23 mouse cellular contexts compared by ENCODE assay signal in the genomic region with DNA sequence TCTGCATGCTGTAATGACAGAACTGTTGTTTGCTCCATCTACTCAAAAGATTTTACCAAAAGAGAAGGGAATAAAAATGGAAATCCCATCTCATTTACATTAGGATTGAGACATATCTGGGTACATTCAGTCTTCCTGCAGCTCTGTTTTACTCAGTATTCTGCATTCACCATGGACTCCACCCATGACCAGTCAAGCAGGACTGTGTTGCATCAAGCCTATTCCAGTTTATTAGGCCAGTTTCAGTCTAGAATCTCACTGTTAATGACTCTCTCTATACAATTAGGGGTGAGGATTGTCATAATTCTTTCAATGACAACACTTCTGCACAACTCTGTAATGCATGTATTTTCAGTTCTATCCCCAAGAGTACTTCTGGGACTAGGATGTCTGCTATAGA. TPM values are rescaled to one million over a fixed set of nuclear protein-coding genes. Genes with fewer than 3 reads are reported as not detected.
DNase-seq lines count a peak whose midpoint lies in the region; ATAC-seq and TF ChIP-seq lines count a peak whose summit lies in the region.
"Had no signal": no experiment of that assay in that cellular context is flagged by ENCODE, and none has a peak within 500 bp of the region (broad histone marks: within the 10 kb centered on the region; RNA-seq: fewer than 3 reads in every experiment).

No protein-coding gene starts in this region.

- intact Hi-C loops in left cerebral cortex, postnatal 36 days (cut with DNase I) = no loop called here

- H3K27me3 ChIP-seq in kidney, adult 2 months (replicated peaks; ENCODE audit: control insufficient read depth, insufficient read depth, low read length) = no peaks in the 10 kb centered on the region
- no peaks in the 10 kb centered on the region for H3K27me3 ChIP-seq in kidney, postnatal 0 days (ENCODE audit: insufficient read depth, low read length)
- H3K27me3 ChIP-seq: CH12.LX; embryonic facial prominence, embryonic 12.5 days had no signal

- no peak overlapping the region for H3K27ac ChIP-seq in kidney, adult 2 months (ENCODE audit: insufficient read depth, low read depth, low read length)
- no peak overlapping the region for H3K27ac ChIP-seq in kidney, postnatal 0 days
- H3K27ac ChIP-seq: embryonic facial prominence, embryonic 10.5 days; embryonic facial prominence, embryonic 12.5 days; forebrain, embryonic 13.5 days; forebrain, embryonic 15.5 days had no signal

- H3K9ac ChIP-seq in kidney, postnatal 0 days (ENCODE audit: low read depth, low read length) = no peak overlapping the region
- H3K9ac ChIP-seq: embryonic facial prominence, embryonic 12.5 days; forebrain, embryonic 13.5 days; forebrain, embryonic 15.5 days; forebrain, postnatal 0 days had no signal

- no peak overlapping the region for H3K4me3 ChIP-seq in kidney, adult 2 months (ENCODE audit: insufficient read depth, low read depth, low read length)
- H3K4me3 ChIP-seq in kidney, postnatal 0 days (replicated peaks; ENCODE audit: low read depth, low read length) = no peak overlapping the region
- H3K4me3 ChIP-seq: embryonic facial prominence, embryonic 10.5 days; embryonic facial prominence, embryonic 12.5 days; forebrain, embryonic 13.5 days; forebrain, embryonic 15.5 days had no signal

- H3K9me3 ChIP-seq in kidney, postnatal 0 days (replicated peaks; ENCODE audit: low read length) = no peaks in the 10 kb centered on the region
- H3K9me3 ChIP-seq: embryonic facial prominence, embryonic 10.5 days; embryonic facial prominence, embryonic 12.5 days; forebrain, embryonic 13.5 days; forebrain, embryonic 15.5 days; G1E had no signal

- TF ChIP-seq CTCF in kidney, adult 2 months (conservative IDR thresholded peaks at IDR 0.05; ENCODE audit: insufficient read depth, insufficient read length, low read depth, low read length) = no peak
- TF ChIP-seq CTCF in kidney, postnatal 0 days (IDR thresholded peaks at IDR 0.05; ENCODE audit: low read depth) = no peak

- peak; percentile 21 for DNase-seq in kidney, adult 2 months
- no peak for DNase-seq in kidney, postnatal 36 days
- DNase-seq in kidney, postnatal 0 days (ENCODE audit: low spot score) = no peak
- no peak for DNase-seq in kidney, postnatal 14 days
- no peak for DNase-seq in left cerebral cortex, postnatal 36 days (ENCODE audit: low spot score in 2 of 2)
- DNase-seq: adrenal gland, adult 8-10 months; adrenal gland, postnatal 14 days; adrenal gland, postnatal 36 days; B cell, adult 2 months; cerebellum, adult 11-12 months; cerebellum, adult 2 months; cerebellum, adult 9-10 months; cerebellum, postnatal 10 days; cerebellum, postnatal 25 days; forebrain, postnatal 0 days had no signal

- no peaks in the 10 kb centered on the region for H3K36me3 ChIP-seq in kidney, adult 2 months (ENCODE audit: control insufficient read depth, insufficient read depth, low read length)
- H3K36me3 ChIP-seq in kidney, postnatal 0 days (ENCODE audit: insufficient read depth, low read length) = no peaks in the 10 kb centered on the region
- H3K36me3 ChIP-seq: embryonic facial prominence, embryonic 10.5 days; embryonic facial prominence, embryonic 12.5 days; forebrain, embryonic 15.5 days; G1E had no signal

- peaks cover 3% of the 10 kb centered on the region; the same call in 1 of the 2 replicates for H3K4me1 ChIP-seq in kidney, adult 2 months (ENCODE audit: control insufficient read depth, insufficient read depth, low read length)
- H3K4me1 ChIP-seq in kidney, postnatal 0 days (replicated peaks; ENCODE audit: insufficient read depth, low read length) = no peaks in the 10 kb centered on the region
- H3K4me1 ChIP-seq: embryonic facial prominence, embryonic 10.5 days; embryonic facial prominence, embryonic 12.5 days; forebrain, embryonic 13.5 days; forebrain, embryonic 15.5 days had no signal

- 0 out of 2 replicates have a peak, but pooled peaks have one; percentile 52 for ATAC-seq in kidney, postnatal 0 days (replicated peaks; ENCODE audit: low FRiP score, low read depth)
- ATAC-seq: activated CD4-positive, CD25-positive, alpha-beta regulatory T cell, adult 4 months; CD4-positive, CD25-positive, alpha-beta regulatory T cell, adult 4 months; forebrain, embryonic 13.5 days; forebrain, embryonic 15.5 days; forebrain, postnatal 0 days had no signal

- H3K4me2 ChIP-seq in kidney, postnatal 0 days (ENCODE audit: low read length) = no peak overlapping the region
- H3K4me2 ChIP-seq: embryonic facial prominence, embryonic 12.5 days; forebrain, embryonic 13.5 days; forebrain, embryonic 15.5 days had no signal

- no peak for TF ChIP-seq POLR2A in kidney, adult 2 months (IDR thresholded peaks at IDR 0.05; ENCODE audit: low read depth, low read length)

RNA-seq across cellular contexts. Expression of gene Cpeb2, which starts 6.8 kb away (rescaled TPM):
- polyA plus RNA-seq in kidney, adult 2 months (2012; rRNA removed) = 5.8 and 5.9 TPM in 2 replicates
- 2.7 and 3.3 TPM in 2 replicates for polyA plus RNA-seq in kidney, postnatal 0 days (2015; fragmentation: Nextera tagmentation; extraction: Ambion mirVana)
- total RNA-seq in left cerebral cortex, postnatal 36 days (2021) = 10 to 100 TPM; 55.2 to 58.8 TPM
